ENCODE assay signal across 26 mouse cellular contexts in genomic region chr1:39493664-39494063, GRCm38 (mm10). TPM values are rescaled to one million over a fixed set of nuclear protein-coding genes. Genes with fewer than 3 reads are reported as not detected.
DNase-seq lines count a peak whose midpoint lies in the region; ATAC-seq and TF ChIP-seq lines count a peak whose summit lies in the region.
"Had no signal": no experiment of that assay in that cellular context is flagged by ENCODE, and none has a peak within 500 bp of the region (broad histone marks: within the 10 kb centered on the region; RNA-seq: fewer than 3 reads in every experiment).

No protein-coding gene starts in this region.

- H3K4me2 ChIP-seq in CH12.LX (ENCODE audit: insufficient read depth, low read depth, poor library complexity, severe bottlenecking): 0 out of 2 replicates have a peak overlapping the region, but pooled peaks have one; percentile 29
- no peak overlapping the region for H3K4me2 ChIP-seq in forebrain, embryonic 12.5 days
- H3K4me2 ChIP-seq: heart, embryonic 12.5 days; heart, embryonic 15.5 days; hindbrain, embryonic 14.5 days had no signal

- no peaks in the 10 kb centered on the region for H3K27me3 ChIP-seq in CH12.LX (replicated peaks)
- no peaks in the 10 kb centered on the region for H3K27me3 ChIP-seq in forebrain, embryonic 12.5 days
- no peaks in the 10 kb centered on the region for H3K27me3 ChIP-seq in limb, embryonic 10.5 days (ENCODE audit: low read depth, poor library complexity, severe bottlenecking)
- H3K27me3 ChIP-seq: heart, embryonic 12.5 days; heart, embryonic 15.5 days had no signal

- peaks cover 0 to 10% of the 10 kb centered on the region in 2 experiments; a peak in 2 of 4 replicates for H3K4me1 ChIP-seq in CH12.LX (ENCODE audit: control insufficient read depth in 1 of 2, insufficient read depth in 2 of 2)
- H3K4me1 ChIP-seq in forebrain, embryonic 12.5 days: no peaks in the 10 kb centered on the region
- H3K4me1 ChIP-seq in limb, embryonic 10.5 days: no peaks in the 10 kb centered on the region
- H3K4me1 ChIP-seq: forebrain, embryonic 10.5 days; heart, embryonic 12.5 days; heart, embryonic 15.5 days had no signal

- H3K9ac ChIP-seq in CH12.LX (ENCODE audit: insufficient read depth, low read depth): no peak overlapping the region
- H3K9ac ChIP-seq in forebrain, embryonic 12.5 days: no peak overlapping the region
- H3K9ac ChIP-seq: forebrain, postnatal 0 days; heart, embryonic 12.5 days; heart, embryonic 15.5 days; hindbrain, embryonic 14.5 days had no signal

- in situ Hi-C loops in CH12.LX (cut with MboI; ENCODE audit: low pct_ligation_motif_present, low pct_unique_long_range_greater_than_20kb, low sequenced_read_pairs): no loop called here

- DNase-seq in CH12.LX (ENCODE audit: extremely low read depth) (no peak), MEL-GATA-1-ER (ENCODE audit: extremely low read depth, low read depth) (peak; percentile 40)
- DNase-seq in layer of hippocampus, adult 18-20 months (ENCODE audit: low spot score in 2 of 2): no peak
- no peak for DNase-seq in limb, embryonic 10.5 days (ENCODE audit: low spot score)
- DNase-seq: adrenal gland, adult 2 months; adrenal gland, postnatal 14 days; B cell, adult 2 months; cerebellum, adult 11-12 months; cerebellum, adult 8-10 months; cerebellum, postnatal 10 days; cerebellum, postnatal 36 days; embryo, embryonic 11 days; forebrain, postnatal 0 days; gastrocnemius, adult 2 months; gastrocnemius, postnatal 14 days; heart, postnatal 14 days; heart, postnatal 4 days had no signal

- H3K79me2 ChIP-seq in CH12.LX (replicated peaks; ENCODE audit: control insufficient read depth, extremely low read depth, insufficient read depth, poor library complexity, severe bottlenecking) (no peaks in the 10 kb centered on the region), macrophage (ENCODE audit: inconsistent target) (no peaks in the 10 kb centered on the region)

- H3K4me3 ChIP-seq in CH12.LX (replicated peaks in 1 of 3; ENCODE audit: low read depth in 2 of 3, low read length in 2 of 3, poor library complexity in 1 of 3): no peak overlapping the region
- H3K4me3 ChIP-seq in macrophage (ENCODE audit: inconsistent target): peak overlapping the region; percentile 1; the same call in 1 of the 2 replicates
- H3K4me3 ChIP-seq in forebrain, embryonic 12.5 days (replicated peaks): no peak overlapping the region
- H3K4me3 ChIP-seq in limb, embryonic 10.5 days: no peak overlapping the region
- H3K4me3 ChIP-seq: forebrain, embryonic 10.5 days; gastrocnemius, adult 2 months; heart, embryonic 12.5 days; heart, embryonic 15.5 days had no signal

- no peak for TF ChIP-seq CTCF in CH12.LX (conservative IDR thresholded peaks at IDR 0.05 in 1 of 2, IDR thresholded peaks at IDR 0.05 in 1 of 2; ENCODE audit: low read depth in 2 of 2, low read length in 2 of 2)

- no peak for ATAC-seq in forebrain, embryonic 12.5 days (ENCODE audit: low FRiP score)
- ATAC-seq: forebrain, embryonic 14.5 days; forebrain, postnatal 0 days; intestine, postnatal 0 days; Patski had no signal

- no peak for TF ChIP-seq RAD21 in CH12.LX (IDR thresholded peaks at IDR 0.05; ENCODE audit: low read depth, low read length)

- H3K9me3 ChIP-seq in CH12.LX (replicated peaks; ENCODE audit: low read length): peaks cover 6% of the 10 kb centered on the region
- no peaks in the 10 kb centered on the region for H3K9me3 ChIP-seq in forebrain, embryonic 12.5 days
- H3K9me3 ChIP-seq in limb, embryonic 10.5 days (replicated peaks): no peaks in the 10 kb centered on the region
- H3K9me3 ChIP-seq: heart, embryonic 12.5 days; heart, embryonic 15.5 days had no signal

- no peak for TF ChIP-seq POLR2A in CH12.LX (IDR thresholded peaks at IDR 0.05; ENCODE audit: low read depth, low read length)

- H3K36me3 ChIP-seq in CH12.LX (replicated peaks in 1 of 2; ENCODE audit: control insufficient read depth in 1 of 2, insufficient read depth in 1 of 2, low read length in 1 of 2): no peaks in the 10 kb centered on the region
- H3K36me3 ChIP-seq in macrophage (ENCODE audit: inconsistent target): no peaks in the 10 kb centered on the region
- H3K36me3 ChIP-seq in forebrain, embryonic 12.5 days (replicated peaks): no peaks in the 10 kb centered on the region
- H3K36me3 ChIP-seq in limb, embryonic 10.5 days: no peaks in the 10 kb centered on the region
- H3K36me3 ChIP-seq: forebrain, embryonic 10.5 days; heart, embryonic 12.5 days; heart, embryonic 15.5 days had no signal

- H3K27ac ChIP-seq in CH12.LX (ENCODE audit: insufficient read depth, low read depth) (no peak overlapping the region), macrophage (peak overlapping the region; percentile 83)
- H3K27ac ChIP-seq in forebrain, embryonic 12.5 days: no peak overlapping the region
- no peak overlapping the region for H3K27ac ChIP-seq in limb, embryonic 10.5 days
- H3K27ac ChIP-seq: forebrain, embryonic 10.5 days; gastrocnemius, adult 2 months; heart, embryonic 15.5 days; hindbrain, embryonic 14.5 days had no signal

- no peak for TF ChIP-seq EP300 in CH12.LX (IDR thresholded peaks at IDR 0.05; ENCODE audit: low read length)

- WGBS in macrophage (ENCODE audit: missing documents): 0% methylated on average over 2 of the region's 3 CpGs
- WGBS in forebrain, embryonic 12.5 days: 82% methylated on average over 3 of the region's 3 CpGs
- 84% methylated on average over 3 of the region's 3 CpGs for WGBS in limb, embryonic 10.5 days

- dilution Hi-C loops in CH12.LX (cut with MboI; ENCODE audit: extremely low pct_ligation_motif_present, extremely low pct_unique_long_range_greater_than_20kb, low sequenced_read_pairs): no loop called here

TF ChIP-seq in CH12.LX, 34 proteins besides CTCF, POLR2A, EP300 and RAD21:
- TF ChIP-seq ZNF384 (IDR thresholded peaks at IDR 0.05; ENCODE audit: low read depth, low read length) (peak; percentile 54), SMC3 (IDR thresholded peaks at IDR 0.05; ENCODE audit: low read depth, low read length) (no peak)

RNA-seq across cellular contexts. Expression of gene Tbc1d8, which starts 15.1 kb away (rescaled TPM):
- total RNA-seq in CH12.LX (2012; rRNA removed) (0.81 and 0.88 TPM in 2 replicates), CH12.LX (2014; rRNA removed) (0.16 and 0.30 TPM in 2 replicates)
- polyA plus RNA-seq in CH12.LX (2012; ENCODE audit: insufficient read length, low read depth) (1.4 and 1.8 TPM in 2 replicates), macrophage (2018) (7.5 to 23.4 TPM (median 13.9 TPM) in 3 replicates)
- total RNA-seq in macrophage (2018; cell fraction: chromatin; rRNA removed): 10 to 100 TPM in 25 of 26 experiments, 1 to 10 TPM in 1; 7.2 to 72.3 (median 50.0) TPM
- total RNA-seq in macrophage (2018; cell fraction: cytosol; rRNA removed): 10 to 100 TPM in 24 of 26 experiments, 1 to 10 TPM in 2; 7.1 to 20.0 (median 15.6) TPM
- 10 to 100 TPM; 14.7 to 58.3 (median 33.5) TPM for total RNA-seq in macrophage (2018; cell fraction: nucleus; rRNA removed)
- 7.2 TPM in 2 replicates for polyA plus RNA-seq in forebrain, embryonic 12.5 days (2016; fragmentation: Nextera tagmentation; extraction: Ambion mirVana)
- total RNA-seq in layer of hippocampus, adult 18-20 months (2021): 10 to 100 TPM in 1 of 2 experiments, 1 to 10 TPM in 1; 8.8 to 12.4 TPM
- polyA plus RNA-seq in limb, embryonic 10.5 days (2016; fragmentation: Nextera tagmentation; extraction: Ambion mirVana): 3.6 and 5.1 TPM in 2 replicates

RNA-seq across cellular contexts. Expression of gene Cnot11, which starts 41.1 kb away (rescaled TPM):
- 15.3 and 17.8 TPM in 2 replicates for total RNA-seq in CH12.LX (2012; rRNA removed)
- total RNA-seq in CH12.LX (2014; rRNA removed): 28.6 and 31.8 TPM in 2 replicates
- polyA plus RNA-seq in CH12.LX (2012; ENCODE audit: insufficient read length, low read depth): 29.9 and 34.9 TPM in 2 replicates
- 10 to 100 TPM in 4 of 26 experiments, 1 to 10 TPM in 22; 2.2 to 11.0 (median 6.7) TPM for total RNA-seq in macrophage (2018; cell fraction: chromatin; rRNA removed)
- 10 to 100 TPM in 25 of 26 experiments, 1 to 10 TPM in 1; 9.7 to 17.1 (median 14.3) TPM for total RNA-seq in macrophage (2018; cell fraction: cytosol; rRNA removed)
- 10 to 100 TPM in 8 of 26 experiments, 1 to 10 TPM in 18; 4.6 to 14.9 (median 7.5) TPM for total RNA-seq in macrophage (2018; cell fraction: nucleus; rRNA removed)
- 13.6 to 16.5 TPM (median 14.8 TPM) in 3 replicates for polyA plus RNA-seq in macrophage (2018)
- polyA plus RNA-seq in forebrain, embryonic 12.5 days (2016; fragmentation: Nextera tagmentation; extraction: Ambion mirVana): 23.1 and 24.1 TPM in 2 replicates
- total RNA-seq in layer of hippocampus, adult 18-20 months (2021): 10 to 100 TPM; 22.7 to 22.9 TPM
- 23.1 and 26.0 TPM in 2 replicates for polyA plus RNA-seq in limb, embryonic 10.5 days (2016; fragmentation: Nextera tagmentation; extraction: Ambion mirVana)
